Mouse (Mus musculus): ENCODE measurements around the gene Usp29.

Gene Usp29

GRCm38 (mm10) chr7:6730241-6730640, at the start of gene Usp29, which contains the start of gene Peg3:
TSS of gene Usp29 (plus strand) at chr7:6730578.
TSS of gene Peg3 (minus strand) at chr7:6730431.
- DNase-seq (ENCODE audit: low read depth, low spot score) = peak; percentile 95

GRCm38 (mm10) chr7:6685511-6685910, 44.9 kb upstream of the Usp29 start:
- no peak for DNase-seq (ENCODE audit: low read depth, low spot score)

- peak; percentile 94 for DNase-seq (ENCODE audit: low read depth, low spot score)
Observed at GRCm38 (mm10) chr7:6696241-6697045, 33.9 kb upstream of the Usp29 start, which contains the start of gene Zim1. TSS of gene Zim1 (minus strand) at chr7:6696450.

- no peak for DNase-seq (ENCODE audit: low read depth, low spot score)
Observed at GRCm38 (mm10) chr7:6699230-6699629, 31.1 kb upstream of the Usp29 start.

- DNase-seq (ENCODE audit: low read depth, low spot score) = no peak
Observed at GRCm38 (mm10) chr7:6707416-6708015, 22.9 kb upstream of the Usp29 start.

GRCm38 (mm10) chr7:6708451-6709180, 21.8 kb upstream of the Usp29 start:
- DNase-seq (ENCODE audit: low read depth, low spot score) = no peak

- no peak for DNase-seq (ENCODE audit: low read depth, low spot score)
Observed at GRCm38 (mm10) chr7:6709396-6709795, 21.0 kb upstream of the Usp29 start.

GRCm38 (mm10) chr7:6727351-6728121, 2.8 kb upstream of the Usp29 start:
- peak; percentile 98 for DNase-seq (ENCODE audit: low read depth, low spot score)

- peak; percentile 98 for DNase-seq (ENCODE audit: low read depth, low spot score)
Observed at GRCm38 (mm10) chr7:6728263-6728931, 2.0 kb upstream of the Usp29 start.

GRCm38 (mm10) chr7:6729061-6729817, 1.1 kb upstream of the Usp29 start:
- peak; percentile 96 for DNase-seq (ENCODE audit: low read depth, low spot score)

- DNase-seq (ENCODE audit: low read depth, low spot score) = peak; percentile 27
Observed at GRCm38 (mm10) chr7:6730801-6731200, 423 bp downstream of the Usp29 start.

- DNase-seq (ENCODE audit: low read depth, low spot score) = no peak
Observed at GRCm38 (mm10) chr7:6731373-6731772, 995 bp downstream of the Usp29 start.

- peak; percentile 3 for DNase-seq (ENCODE audit: low read depth, low spot score)
Observed at GRCm38 (mm10) chr7:6731930-6732329, 1.6 kb downstream of the Usp29 start.

- no peak for DNase-seq (ENCODE audit: low read depth, low spot score)
Observed at GRCm38 (mm10) chr7:6736060-6736459, 5.7 kb downstream of the Usp29 start.

- DNase-seq (ENCODE audit: low read depth, low spot score) = no peak
Observed at GRCm38 (mm10) chr7:6744281-6744904, 14.0 kb downstream of the Usp29 start.

- DNase-seq (ENCODE audit: low read depth, low spot score) = no peak
Observed at GRCm38 (mm10) chr7:6749196-6749595, 18.8 kb downstream of the Usp29 start.

GRCm38 (mm10) chr7:6753440-6753839, 23.1 kb downstream of the Usp29 start:
- DNase-seq (ENCODE audit: low read depth, low spot score) = peak; percentile 74

GRCm38 (mm10) chr7:6756777-6757291, 26.5 kb downstream of the Usp29 start:
- DNase-seq (ENCODE audit: low read depth, low spot score) = no peak

- DNase-seq (ENCODE audit: low read depth, low spot score) = no peak
Observed at GRCm38 (mm10) chr7:6759698-6760097, 29.3 kb downstream of the Usp29 start.

Data from R1 (cell line).